Mouse (Mus musculus) midbrain, embryonic 13.5 days (tissue): Measurements from ENCODE around the gene Fdx1. TPM values are rescaled to one million over a fixed set of nuclear protein-coding genes. Genes with fewer than 3 reads are reported as not detected.

Experiments
- ATAC-seq: fragments of 200-750 bp; cut with Nextera tagmentation; 2 replicates; pipeline ENCODE4 v1.8.0; 2017; ENCODE audit warnings: mild to moderate bottlenecking, moderate TSS enrichment, moderate library complexity
- H3K27ac ChIP-seq: fragments of 300-500 bp; sonication (generic); 2 replicates; pipeline ENCODE4 v1.5.1; 2015; ENCODE audit warnings: inconsistent platforms, mild to moderate bottlenecking, moderate library complexity
- H3K27me3 ChIP-seq: fragments of 300-500 bp; sonication (generic); 2 replicates; pipeline ENCODE4 v1.6.1; 2015; ENCODE audit warnings: mild to moderate bottlenecking, inconsistent platforms
- H3K36me3 ChIP-seq: fragments of 300-500 bp; sonication (generic); 2 replicates; pipeline ENCODE4 v1.6.1; 2015; ENCODE audit warnings: mild to moderate bottlenecking, inconsistent platforms
- H3K4me1 ChIP-seq: fragments of 300-500 bp; sonication (generic); replicated peaks from 2 replicates; pipeline ENCODE4 v1.6.1; 2015; ENCODE audit warnings: inconsistent platforms
- H3K4me2 ChIP-seq: fragments of 300-500 bp; sonication (generic); replicated peaks from 2 replicates; pipeline ENCODE4 v1.6.1; 2015; ENCODE audit warnings: moderate library complexity, mild to moderate bottlenecking, inconsistent platforms
- H3K4me3 ChIP-seq: fragments of 300-500 bp; sonication (generic); replicated peaks from 2 replicates; pipeline ENCODE4 v1.5.1; 2015; ENCODE audit warnings: mild to moderate bottlenecking, inconsistent platforms
- H3K9ac ChIP-seq: fragments of 300-500 bp; sonication (generic); replicated peaks from 2 replicates; pipeline ENCODE4 v1.6.1; 2015; ENCODE audit warnings: mild to moderate bottlenecking, inconsistent platforms
- H3K9me3 ChIP-seq: fragments of 300-500 bp; sonication (generic); 2 replicates; pipeline ENCODE4 v1.6.1; 2016; ENCODE audit warnings: mild to moderate bottlenecking, inconsistent platforms
- WGBS: fragments of 180-500 bp; shearing (Covaris S2); methylation state at CpG from one replicate; pipeline ENCODE4 v1.1.7; 2015; 5-methylcytosine and 5-hydroxymethylcytosine counted together
- polyA plus RNA-seq: library from polyadenylated mRNA; unstranded; fragments of >200 nt; fragmentation: Nextera tagmentation; extraction: Ambion mirVana; gene quantifications from 2 replicates; pipeline ENCODE4 v1.2.1, GENCODE M21; 2015

The Fdx1 gene
- polyA plus RNA-seq, 1 experiment from 2014 or later: 39.1 TPM

DNA sequence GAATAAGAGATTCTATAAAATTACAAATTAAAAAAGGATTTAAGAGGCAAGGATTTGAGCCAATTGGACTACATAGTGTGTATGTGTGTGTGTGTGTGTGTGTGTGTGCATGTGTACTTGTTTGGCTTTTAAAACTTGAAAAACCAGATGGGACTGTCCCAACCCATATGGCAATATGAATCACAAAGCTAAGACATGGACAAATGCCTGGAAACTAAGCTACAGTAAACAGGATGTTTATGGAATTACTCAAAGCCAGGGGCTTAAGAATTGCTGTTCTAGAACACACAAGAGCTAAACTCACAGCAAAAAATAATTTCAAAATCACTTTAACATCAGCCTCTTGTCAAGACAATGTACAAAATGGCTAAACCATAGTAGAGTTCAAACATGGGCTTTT, 4.4 kb downstream of the Fdx1 start:
- no peak for ATAC-seq
- H3K4me1 ChIP-seq: peaks cover 28% of the 10 kb centered on the region
- 0 out of 2 replicates have a peak, but pooled peaks cover under 1% of the 10 kb centered on the region for H3K27me3 ChIP-seq
- H3K4me2 ChIP-seq: no peak overlapping the region
- no peak overlapping the region for H3K4me3 ChIP-seq
- H3K9me3 ChIP-seq: no peaks in the 10 kb centered on the region
- H3K9ac ChIP-seq: no peak overlapping the region
- peaks cover 16% of the 10 kb centered on the region for H3K36me3 ChIP-seq
- H3K27ac ChIP-seq: no peak overlapping the region

DNA sequence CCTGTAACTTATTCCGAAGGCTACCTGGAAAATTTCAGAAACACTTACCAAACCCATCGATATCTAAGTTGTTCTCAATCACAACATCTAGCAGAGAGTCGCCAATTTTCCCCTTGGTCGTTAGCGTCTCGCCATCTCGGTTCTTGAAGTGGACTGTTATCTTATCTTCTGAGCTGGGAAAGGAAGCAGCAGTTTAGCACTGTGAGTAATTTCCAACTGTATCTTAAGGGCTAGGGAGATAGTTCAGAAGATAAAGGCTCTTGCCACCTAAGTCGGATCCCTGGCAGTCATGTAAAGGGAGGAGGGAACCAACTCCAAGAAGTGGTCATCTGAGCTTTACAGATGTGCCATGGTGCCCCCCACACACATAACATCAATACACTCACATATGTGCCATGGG, 6.3 kb downstream of the Fdx1 start:
- 94% methylated on average over 8 of the region's 8 CpGs for WGBS
- H3K4me3 ChIP-seq: no peak overlapping the region
- no peaks in the 10 kb centered on the region for H3K27me3 ChIP-seq
- H3K4me2 ChIP-seq: no peak overlapping the region
- no peak overlapping the region for H3K9ac ChIP-seq
- H3K4me1 ChIP-seq: peaks cover 17% of the 10 kb centered on the region
- H3K27ac ChIP-seq: no peak overlapping the region
- H3K9me3 ChIP-seq: no peaks in the 10 kb centered on the region
- no peak for ATAC-seq
- H3K36me3 ChIP-seq: peaks cover 19% of the 10 kb centered on the region

DNA sequence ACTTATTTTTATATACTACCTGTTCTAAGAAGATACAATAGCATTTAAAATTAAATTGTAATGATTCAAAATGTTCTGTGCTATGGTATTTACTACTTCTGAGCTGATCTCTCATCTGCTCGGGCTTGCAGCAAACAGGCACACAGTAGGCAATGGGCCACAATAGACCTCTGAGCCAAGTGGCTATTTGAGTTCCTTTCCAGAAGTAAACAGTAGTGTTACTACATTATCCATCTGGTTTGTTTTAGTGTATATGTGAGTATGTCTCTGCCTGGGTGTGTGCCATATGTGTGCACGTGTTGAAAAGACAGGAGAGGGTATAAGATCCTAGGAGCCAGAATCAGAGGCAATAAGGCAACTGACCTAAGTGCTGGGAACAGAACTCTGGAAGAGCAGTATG, 6.9 kb downstream of the Fdx1 start:
- Histone ChIP-seq H3K27ac (no peak overlapping the region), H3K36me3 (peaks cover 19% of the 10 kb centered on the region), H3K9me3 (no peaks in the 10 kb centered on the region), H3K4me2 (no peak overlapping the region), H3K4me1 (peaks cover 12% of the 10 kb centered on the region), H3K4me3 (no peak overlapping the region), H3K27me3 (no peaks in the 10 kb centered on the region), H3K9ac (no peak overlapping the region)
- ATAC-seq: no peak
- WGBS: 96% methylated on average over 2 of the region's 2 CpGs

DNA sequence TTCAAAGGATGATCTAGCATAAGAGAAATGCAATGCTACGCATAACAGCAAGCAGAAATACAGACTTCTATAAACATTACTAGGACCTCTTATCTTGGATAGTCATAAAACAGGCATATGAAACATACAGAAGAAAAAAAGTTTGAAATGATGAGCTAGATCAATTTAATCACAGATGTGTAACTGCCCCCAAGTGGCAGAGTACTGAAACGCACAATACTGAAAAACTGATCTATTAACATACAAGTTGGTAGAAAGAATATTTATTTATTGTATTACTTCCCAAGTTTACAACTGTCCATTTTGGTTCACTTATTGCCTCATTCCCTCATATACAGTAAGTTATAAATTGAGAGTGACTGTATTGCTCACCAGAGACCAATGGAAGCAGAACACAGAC, 12.0 kb downstream of the Fdx1 start:
- no peak overlapping the region for H3K4me3 ChIP-seq
- no peak overlapping the region for H3K9ac ChIP-seq
- ATAC-seq: no peak
- H3K27ac ChIP-seq: no peak overlapping the region
- no peak overlapping the region for H3K4me2 ChIP-seq
- H3K9me3 ChIP-seq: no peaks in the 10 kb centered on the region
- peaks cover 29% of the 10 kb centered on the region for H3K36me3 ChIP-seq
- H3K4me1 ChIP-seq: 0 out of 2 replicates have a peak, but pooled peaks cover 6% of the 10 kb centered on the region
- H3K27me3 ChIP-seq: no peaks in the 10 kb centered on the region
- 75% methylated on average over 2 of the region's 2 CpGs for WGBS

DNA sequence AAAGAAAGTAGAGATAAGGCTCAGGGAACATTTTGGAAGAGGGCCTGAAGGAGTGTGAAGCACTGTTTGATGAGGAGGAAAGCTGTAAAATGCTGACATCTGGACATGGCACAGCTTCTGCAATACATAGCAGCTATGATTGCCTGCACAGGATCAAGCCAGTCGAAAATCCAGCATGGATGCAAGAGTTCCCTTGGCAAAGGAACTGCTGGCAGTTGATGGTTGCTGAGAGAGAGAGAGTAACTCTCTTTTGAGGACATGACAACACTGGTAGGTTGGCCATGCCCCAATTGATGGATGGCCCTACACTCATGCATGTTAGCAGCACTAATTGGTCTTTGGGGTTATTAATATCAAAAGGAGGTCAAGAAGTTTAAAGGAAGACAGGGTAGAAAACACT, 12.7 kb downstream of the Fdx1 start:
- WGBS: 82% methylated on average over 1 of the region's 1 CpGs
- Histone ChIP-seq H3K27ac (no peak overlapping the region), H3K9ac (no peak overlapping the region), H3K4me2 (no peak overlapping the region), H3K9me3 (no peaks in the 10 kb centered on the region), H3K4me1 (0 out of 2 replicates have a peak, but pooled peaks cover 6% of the 10 kb centered on the region), H3K36me3 (peaks cover 30% of the 10 kb centered on the region), H3K27me3 (no peaks in the 10 kb centered on the region), H3K4me3 (no peak overlapping the region)
- no peak for ATAC-seq

DNA sequence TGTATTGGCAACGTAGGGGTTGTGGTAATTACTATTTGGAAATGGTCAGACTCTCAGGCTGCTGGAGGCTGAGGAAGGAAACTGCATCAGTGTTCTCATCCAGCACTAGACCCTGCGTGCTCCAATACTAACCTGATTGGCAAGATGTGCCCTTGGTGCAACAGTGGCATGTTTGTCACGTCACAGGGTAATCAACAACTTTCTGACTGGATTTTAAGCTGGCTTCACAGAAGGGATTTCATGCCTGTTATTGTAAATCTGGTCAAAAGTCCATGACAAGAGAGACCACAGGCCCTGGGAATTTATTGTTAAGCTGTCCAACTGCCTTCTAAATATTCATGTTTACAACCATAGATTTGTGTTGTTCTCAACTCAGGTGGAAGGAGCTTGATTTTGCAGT, 13.1 kb downstream of the Fdx1 start:
- no peaks in the 10 kb centered on the region for H3K9me3 ChIP-seq
- no peak overlapping the region for H3K9ac ChIP-seq
- 70% methylated on average over 3 of the region's 3 CpGs for WGBS
- H3K4me2 ChIP-seq: no peak overlapping the region
- ATAC-seq: no peak
- H3K36me3 ChIP-seq: peaks cover 29% of the 10 kb centered on the region
- H3K4me3 ChIP-seq: no peak overlapping the region
- H3K27ac ChIP-seq: no peak overlapping the region
- 0 out of 2 replicates have a peak, but pooled peaks cover 6% of the 10 kb centered on the region for H3K4me1 ChIP-seq
- no peaks in the 10 kb centered on the region for H3K27me3 ChIP-seq

DNA sequence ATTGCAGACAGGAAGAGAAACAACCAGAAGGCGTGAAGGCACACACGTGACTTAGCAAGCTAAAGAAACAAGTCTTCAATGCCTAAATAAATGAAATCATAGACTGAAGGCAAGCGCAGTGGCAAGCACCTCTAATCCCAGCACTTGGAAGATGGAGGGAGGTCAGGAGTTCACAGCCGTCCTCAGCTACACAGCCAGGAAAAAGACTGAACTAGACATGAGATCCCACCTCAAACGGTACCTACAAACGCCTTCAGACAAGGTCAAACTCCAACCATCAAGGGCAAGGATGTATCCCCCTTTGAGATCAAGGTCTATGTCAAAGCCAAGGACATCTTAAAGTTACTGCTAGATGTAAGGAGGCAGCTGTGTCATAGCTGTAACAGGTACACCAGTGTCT, 19.4 kb downstream of the Fdx1 start:
- Histone ChIP-seq H3K9ac (no peak overlapping the region), H3K27me3 (no peaks in the 10 kb centered on the region), H3K4me3 (no peak overlapping the region), H3K4me2 (no peak overlapping the region), H3K27ac (no peak overlapping the region), H3K36me3 (peaks cover 38% of the 10 kb centered on the region), H3K9me3 (no peaks in the 10 kb centered on the region), H3K4me1 (no peaks in the 10 kb centered on the region)
- WGBS: 89% methylated on average over 6 of the region's 6 CpGs
- no peak for ATAC-seq

DNA sequence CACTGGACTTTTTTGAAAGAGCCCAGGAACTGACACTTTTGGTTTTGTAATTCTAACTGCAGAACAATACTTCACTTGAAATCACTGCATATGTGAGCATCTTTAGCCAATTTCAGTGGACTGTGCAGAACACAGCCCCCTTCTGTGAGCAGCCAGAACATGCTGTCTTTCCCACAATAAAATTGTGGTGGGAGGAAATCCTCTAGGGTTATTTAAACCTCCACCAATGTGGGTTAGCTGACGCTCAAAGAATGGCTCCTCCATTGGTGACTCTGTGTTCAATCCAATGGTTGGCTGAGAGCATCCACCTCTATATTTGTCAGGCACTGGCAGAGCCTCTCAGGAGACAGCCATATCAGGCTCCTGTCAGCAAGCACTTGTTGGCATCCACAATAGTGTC, 28.7 kb downstream of the Fdx1 start:
- 78% methylated on average over 1 of the region's 1 CpGs for WGBS
- H3K4me1 ChIP-seq: no peaks in the 10 kb centered on the region
- no peaks in the 10 kb centered on the region for H3K27me3 ChIP-seq
- no peak overlapping the region for H3K4me3 ChIP-seq
- H3K9ac ChIP-seq: no peak overlapping the region
- no peaks in the 10 kb centered on the region for H3K36me3 ChIP-seq
- no peak overlapping the region for H3K4me2 ChIP-seq
- H3K9me3 ChIP-seq: no peaks in the 10 kb centered on the region
- no peak for ATAC-seq
- H3K27ac ChIP-seq: no peak overlapping the region

DNA sequence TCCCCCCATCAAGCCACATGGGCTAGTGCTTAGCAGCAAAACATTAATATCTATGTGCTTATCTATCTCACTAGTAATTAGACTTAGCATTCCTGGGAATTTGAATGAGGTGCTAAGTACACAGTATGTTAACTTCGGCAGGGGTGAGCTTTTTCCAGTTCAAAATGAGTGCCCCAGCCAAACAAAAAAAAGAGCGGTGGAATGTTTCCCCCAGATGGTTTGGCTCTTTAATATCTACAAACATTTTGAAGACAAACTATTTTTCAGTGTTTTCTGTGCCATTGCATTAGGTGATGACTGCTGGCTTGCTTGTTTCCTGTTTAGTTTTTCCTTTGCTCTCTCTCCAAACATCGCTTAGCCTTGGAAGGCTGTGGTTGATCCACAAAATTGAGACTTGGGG, 31.4 kb downstream of the Fdx1 start:
- Histone ChIP-seq H3K9ac (no peak overlapping the region), H3K36me3 (no peaks in the 10 kb centered on the region), H3K4me1 (no peaks in the 10 kb centered on the region; the same call in 1 of the 2 replicates), H3K27ac (no peak overlapping the region), H3K4me3 (no peak overlapping the region), H3K4me2 (no peak overlapping the region), H3K27me3 (no peaks in the 10 kb centered on the region), H3K9me3 (no peaks in the 10 kb centered on the region)
- 94% methylated on average over 3 of the region's 3 CpGs for WGBS
- ATAC-seq: no peak

DNA sequence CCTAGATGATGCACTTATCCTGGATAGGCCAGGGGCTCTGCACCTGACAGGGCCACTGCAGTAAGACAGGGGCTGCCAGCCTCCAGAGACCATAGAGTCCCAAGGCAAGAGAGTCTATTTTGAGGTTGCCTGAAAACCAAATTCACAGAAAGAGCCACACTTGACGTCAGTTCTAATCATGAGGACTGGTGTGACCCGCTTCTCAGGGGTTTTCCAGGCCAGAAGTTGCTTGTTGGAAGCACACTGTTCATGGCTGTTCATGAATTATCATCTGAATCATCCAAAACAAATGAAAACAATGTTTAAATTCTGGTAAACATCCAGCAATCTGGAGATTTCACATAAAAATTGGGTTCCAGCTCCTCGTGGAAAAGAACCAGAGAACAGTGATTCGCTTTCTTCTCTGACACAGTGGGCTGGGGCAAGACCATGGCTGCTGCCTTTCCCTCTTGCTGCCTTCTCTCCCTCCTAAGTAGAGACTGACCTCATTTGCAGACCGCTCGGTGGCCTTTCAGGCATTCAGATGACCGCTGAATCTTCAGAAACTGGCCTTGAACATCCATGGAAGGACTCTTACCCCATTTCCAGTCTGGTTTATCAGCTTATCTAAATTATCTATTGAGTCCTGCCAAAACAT, 32.2 kb downstream of the Fdx1 start:
- Histone ChIP-seq H3K27ac (no peak overlapping the region), H3K9me3 (no peaks in the 10 kb centered on the region), H3K4me2 (no peak overlapping the region), H3K4me3 (no peak overlapping the region), H3K9ac (no peak overlapping the region), H3K4me1 (no peaks in the 10 kb centered on the region; the same call in 1 of the 2 replicates), H3K27me3 (no peaks in the 10 kb centered on the region), H3K36me3 (no peaks in the 10 kb centered on the region)
- ATAC-seq: no peak
- WGBS: 93% methylated on average over 7 of the region's 7 CpGs

DNA sequence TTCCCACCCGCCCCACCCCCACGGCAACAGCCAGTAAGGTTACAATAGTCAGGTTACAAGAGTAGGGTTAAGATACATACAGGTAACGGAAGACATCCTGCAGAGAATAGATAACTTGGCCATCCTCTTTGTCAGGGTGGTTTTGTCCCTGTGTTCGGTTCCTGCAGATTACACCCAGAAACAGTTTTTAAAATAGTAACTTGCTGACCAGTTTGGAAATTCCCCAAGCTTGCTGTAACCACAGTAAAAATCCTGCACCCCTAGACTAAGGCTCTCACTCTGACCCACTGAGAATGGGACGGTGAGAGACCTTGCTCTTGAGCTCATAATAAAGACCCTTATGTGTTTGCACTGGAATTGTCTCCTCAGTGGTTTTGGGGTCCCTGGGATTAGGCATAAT, 33.4 kb downstream of the Fdx1 start:
- no peak for ATAC-seq
- Histone ChIP-seq H3K4me3 (no peak overlapping the region), H3K27me3 (no peaks in the 10 kb centered on the region), H3K4me2 (no peak overlapping the region), H3K9ac (no peak overlapping the region), H3K36me3 (no peaks in the 10 kb centered on the region), H3K4me1 (no peaks in the 10 kb centered on the region; the same call in 1 of the 2 replicates), H3K9me3 (no peaks in the 10 kb centered on the region), H3K27ac (no peak overlapping the region)
- WGBS: 80% methylated on average over 5 of the region's 5 CpGs

DNA sequence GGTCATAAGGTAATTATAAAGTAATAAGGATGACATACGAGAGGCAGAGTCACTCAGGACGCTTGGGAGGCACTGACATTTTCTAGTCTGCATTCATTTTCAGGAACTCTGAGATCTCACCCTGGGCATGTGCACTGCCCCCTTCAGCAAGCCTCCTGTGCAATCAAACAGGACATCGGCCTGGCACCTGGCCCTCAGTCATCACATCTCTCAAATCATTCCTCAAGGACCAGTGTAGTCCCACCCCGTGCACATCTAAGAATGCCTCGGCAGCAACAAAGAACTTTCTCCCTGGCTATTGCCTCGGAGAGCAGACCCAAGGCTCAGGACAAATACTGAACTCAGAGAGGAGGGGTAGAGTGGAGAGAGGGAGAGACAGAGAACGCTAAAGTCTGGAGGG, 34.7 kb downstream of the Fdx1 start:
- H3K27ac ChIP-seq: no peak overlapping the region
- H3K4me2 ChIP-seq: no peak overlapping the region
- H3K9ac ChIP-seq: no peak overlapping the region
- H3K27me3 ChIP-seq: no peaks in the 10 kb centered on the region
- WGBS: 64% methylated on average over 7 of the region's 7 CpGs
- H3K4me1 ChIP-seq: no peaks in the 10 kb centered on the region; the same call in 1 of the 2 replicates
- H3K36me3 ChIP-seq: no peaks in the 10 kb centered on the region
- H3K9me3 ChIP-seq: no peaks in the 10 kb centered on the region
- ATAC-seq: no peak; the same call in 1 of the 2 replicates
- no peak overlapping the region for H3K4me3 ChIP-seq

DNA sequence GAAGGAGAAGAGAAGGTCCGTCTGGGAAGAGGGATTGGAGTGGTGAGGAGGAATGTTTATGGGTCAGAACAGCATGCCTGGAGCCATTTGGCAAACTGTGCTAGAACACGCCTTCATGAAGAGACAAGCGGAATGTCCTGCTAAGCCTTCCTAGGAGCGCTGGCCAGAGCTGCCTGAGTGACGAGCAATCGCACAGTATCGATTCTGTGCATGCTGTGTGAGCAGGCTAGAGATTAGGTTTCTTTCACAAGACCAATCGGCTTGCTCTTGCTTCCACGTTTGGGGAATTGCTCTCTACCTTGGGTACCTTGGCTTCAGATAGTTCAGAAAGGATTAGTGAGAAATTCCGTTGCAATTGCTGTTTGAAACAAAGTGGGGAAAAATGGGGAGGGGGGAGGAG, 35.2 kb downstream of the Fdx1 start:
- H3K4me2 ChIP-seq: no peak overlapping the region
- H3K9ac ChIP-seq: no peak overlapping the region
- no peak for ATAC-seq
- H3K27me3 ChIP-seq: no peaks in the 10 kb centered on the region
- WGBS: 43% methylated on average over 10 of the region's 10 CpGs
- no peaks in the 10 kb centered on the region for H3K9me3 ChIP-seq
- H3K36me3 ChIP-seq: no peaks in the 10 kb centered on the region
- no peak overlapping the region for H3K4me3 ChIP-seq
- H3K27ac ChIP-seq: no peak overlapping the region
- no peaks in the 10 kb centered on the region; the same call in 1 of the 2 replicates for H3K4me1 ChIP-seq
